Mouse (Mus musculus) hindbrain, embryonic 11.5 days (tissue): ENCODE measurements around the gene Rnf166. TPM values are rescaled to one million over a fixed set of nuclear protein-coding genes. Genes with fewer than 3 reads are reported as not detected.
A peak's percentile ranks its signal among the peaks of the same experiment; 100 is the strongest.

ENCODE experiments used
- ATAC-seq: fragments of 200-750 bp; cut with Nextera tagmentation; 2 replicates; pipeline ENCODE4 v1.8.0; 2017; ENCODE audit warnings: mild to moderate bottlenecking, moderate TSS enrichment, moderate library complexity; ENCODE audit not compliant: low FRiP score
- DNase-seq: peaks from one replicate; pipeline ENCODE4 v3.0.0-alpha.2; 2015; ENCODE audit warnings: low spot score
- H3K27ac ChIP-seq: fragments of 300-500 bp; sonication (generic); 2 replicates; pipeline ENCODE4 v1.5.1; 2014; ENCODE audit warnings: mild to moderate bottlenecking, low read depth, low read length
- H3K27me3 ChIP-seq: fragments of 300-500 bp; sonication (generic); 2 replicates; pipeline ENCODE4 v1.6.1; 2014; ENCODE audit warnings: mild to moderate bottlenecking, low read length, moderate library complexity, mixed read lengths; ENCODE audit not compliant: control insufficient read depth, insufficient read depth
- H3K36me3 ChIP-seq: fragments of 300-500 bp; sonication (generic); 2 replicates; pipeline ENCODE4 v1.6.1; 2014; ENCODE audit warnings: mild to moderate bottlenecking, low read length, moderate library complexity, mixed read lengths; ENCODE audit not compliant: control insufficient read depth, insufficient read depth
- H3K4me1 ChIP-seq: fragments of 300-500 bp; sonication (generic); replicated peaks from 2 replicates; pipeline ENCODE4 v1.6.1; 2014; ENCODE audit warnings: low read length, mixed read lengths; ENCODE audit not compliant: control insufficient read depth, insufficient read depth
- H3K4me2 ChIP-seq: fragments of 300-500 bp; sonication (generic); replicated peaks from 2 replicates; pipeline ENCODE4 v1.6.1; 2014; ENCODE audit warnings: mild to moderate bottlenecking, low read depth, low read length
- H3K4me3 ChIP-seq: fragments of 300-500 bp; sonication (generic); 2 replicates; pipeline ENCODE4 v1.5.1; 2014; ENCODE audit warnings: low read depth, low read length
- H3K9ac ChIP-seq: fragments of 300-500 bp; sonication (generic); 2 replicates; pipeline ENCODE4 v1.6.1; 2014; ENCODE audit warnings: low read depth, low read length
- H3K9me3 ChIP-seq: fragments of 300-500 bp; sonication (generic); 2 replicates; pipeline ENCODE4 v1.6.1; 2016; ENCODE audit warnings: low read length; ENCODE audit not compliant: control insufficient read depth
- WGBS: fragments of 180-500 bp; shearing (Covaris S2); extraction: QIAGEN DNeasy Blood & Tissue Kit; methylation state at CpG from one replicate; pipeline ENCODE4 v1.1.7; 2014; 5-methylcytosine and 5-hydroxymethylcytosine counted together
- polyA plus RNA-seq: library from polyadenylated mRNA; unstranded; fragments of >200 nt; fragmentation: Nextera tagmentation; extraction: Ambion mirVana; gene quantifications from 2 replicates; pipeline ENCODE4 v1.2.1, GENCODE M21; 2014

Rnf166 gene
- polyA plus RNA-seq, 1 experiment from 2014 or later = 24.2 TPM

GRCm38 (mm10) chr8:122462510-122462909 is 13.4 kb downstream of the Rnf166 start:
- Histone ChIP-seq H3K9me3 (no peaks in the 10 kb centered on the region), H3K27ac (no peak overlapping the region), H3K4me2 (no peak overlapping the region), H3K4me1 (peaks cover 9% of the 10 kb centered on the region; the same call in 1 of the 2 replicates), H3K4me3 (no peak overlapping the region), H3K27me3 (peaks cover 33% of the 10 kb centered on the region), H3K36me3 (no peaks in the 10 kb centered on the region), H3K9ac (no peak overlapping the region)
- WGBS = 68% methylated on average over 8 of the region's 8 CpGs
- ATAC-seq (no peak), DNase-seq (no peak)

- Histone ChIP-seq H3K4me2 (no peak overlapping the region), H3K9ac (no peak overlapping the region), H3K9me3 (no peaks in the 10 kb centered on the region), H3K27ac (no peak overlapping the region), H3K4me1 (peaks cover 9% of the 10 kb centered on the region; the same call in 1 of the 2 replicates), H3K36me3 (no peaks in the 10 kb centered on the region), H3K4me3 (no peak overlapping the region), H3K27me3 (peaks cover 33% of the 10 kb centered on the region)
- 65% methylated on average over 11 of the region's 11 CpGs for WGBS
- ATAC-seq (no peak), DNase-seq (no peak)
These were observed 14.3 kb downstream of the Rnf166 start for GRCm38 (mm10) chr8:122461473-122462148.

GRCm38 (mm10) chr8:122460524-122461472 is 15.1 kb downstream of the Rnf166 start, which contains the start of gene Snai3:
TSS of gene Snai3 (minus strand) at chr8:122460733.
- peak within 1 kb of the TSS; percentile 29 for H3K4me3 ChIP-seq
- no peak within 1 kb of the TSS for H3K27ac ChIP-seq
- no peaks in the 10 kb centered on the region for H3K9me3 ChIP-seq
- peak within 1 kb of the TSS; percentile 50 for H3K4me2 ChIP-seq
- peaks cover 9% of the 10 kb centered on the region; the same call in 1 of the 2 replicates for H3K4me1 ChIP-seq
- ATAC-seq = peak; percentile 65; the same call in 1 of the 2 replicates
- peaks cover 33% of the 10 kb centered on the region for H3K27me3 ChIP-seq
- H3K36me3 ChIP-seq = no peaks in the 10 kb centered on the region
- H3K9ac ChIP-seq = no peak within 1 kb of the TSS
- WGBS = 3% methylated on average over 54 of the region's 56 CpGs
- DNase-seq = peak; percentile 47

GRCm38 (mm10) chr8:122459990-122460389 is 15.9 kb downstream of the Rnf166 start:
- H3K4me3 ChIP-seq = no peak overlapping the region
- DNase-seq (peak; percentile 5), ATAC-seq (no peak)
- H3K4me2 ChIP-seq = peak overlapping the region; percentile 50
- 33% methylated on average over 7 of the region's 7 CpGs for WGBS
- no peaks in the 10 kb centered on the region for H3K9me3 ChIP-seq
- no peak overlapping the region for H3K9ac ChIP-seq
- peaks cover 9% of the 10 kb centered on the region; the same call in 1 of the 2 replicates for H3K4me1 ChIP-seq
- no peaks in the 10 kb centered on the region for H3K36me3 ChIP-seq
- peaks cover 33% of the 10 kb centered on the region for H3K27me3 ChIP-seq
- no peak overlapping the region for H3K27ac ChIP-seq

GRCm38 (mm10) chr8:122459218-122459900 is 16.5 kb downstream of the Rnf166 start:
- ATAC-seq = no peak
- H3K27ac ChIP-seq = no peak overlapping the region
- peaks cover 33% of the 10 kb centered on the region for H3K27me3 ChIP-seq
- H3K4me2 ChIP-seq = no peak overlapping the region
- peak; percentile 27 for DNase-seq
- H3K4me3 ChIP-seq = no peak overlapping the region
- no peaks in the 10 kb centered on the region for H3K36me3 ChIP-seq
- no peaks in the 10 kb centered on the region for H3K9me3 ChIP-seq
- 48% methylated on average over 6 of the region's 6 CpGs for WGBS
- no peak overlapping the region for H3K9ac ChIP-seq
- peaks cover 9% of the 10 kb centered on the region; the same call in 1 of the 2 replicates for H3K4me1 ChIP-seq

GRCm38 (mm10) chr8:122457171-122457570 is 18.7 kb downstream of the Rnf166 start:
- no peak for DNase-seq
- no peak overlapping the region for H3K27ac ChIP-seq
- ATAC-seq = no peak
- no peaks in the 10 kb centered on the region for H3K36me3 ChIP-seq
- H3K9ac ChIP-seq = no peak overlapping the region
- H3K4me1 ChIP-seq = peaks cover 9% of the 10 kb centered on the region; the same call in 1 of the 2 replicates
- H3K4me3 ChIP-seq = no peak overlapping the region
- no peaks in the 10 kb centered on the region for H3K9me3 ChIP-seq
- peaks cover 33% of the 10 kb centered on the region for H3K27me3 ChIP-seq
- 78% methylated on average over 11 of the region's 11 CpGs for WGBS
- H3K4me2 ChIP-seq = no peak overlapping the region

- no peak for ATAC-seq
These were observed 21.5 kb downstream of the Rnf166 start for GRCm38 (mm10) chr8:122454409-122454808.

GRCm38 (mm10) chr8:122452154-122452553 is 23.7 kb downstream of the Rnf166 start:
- H3K9ac ChIP-seq = no peak overlapping the region
- H3K4me1 ChIP-seq = no peaks in the 10 kb centered on the region
- H3K9me3 ChIP-seq = no peaks in the 10 kb centered on the region
- WGBS = 85% methylated on average over 10 of the region's 10 CpGs
- H3K27me3 ChIP-seq = no peaks in the 10 kb centered on the region
- no peak overlapping the region for H3K4me2 ChIP-seq
- ATAC-seq (no peak), DNase-seq (no peak)
- no peak overlapping the region for H3K27ac ChIP-seq
- no peak overlapping the region for H3K4me3 ChIP-seq
- no peaks in the 10 kb centered on the region for H3K36me3 ChIP-seq

More at GRCm38 (mm10) chr8:122454409-122454808, 21.5 kb downstream of the Rnf166 start:
- H3K27ac ChIP-seq = no peak overlapping the region
- DNase-seq = no peak
- H3K27me3 ChIP-seq = peaks cover 9% of the 10 kb centered on the region
- no peaks in the 10 kb centered on the region for H3K36me3 ChIP-seq
- no peaks in the 10 kb centered on the region for H3K4me1 ChIP-seq
- no peak overlapping the region for H3K4me3 ChIP-seq
- no peaks in the 10 kb centered on the region for H3K9me3 ChIP-seq
- no peak overlapping the region for H3K4me2 ChIP-seq
- 91% methylated on average over 6 of the region's 6 CpGs for WGBS
- no peak overlapping the region for H3K9ac ChIP-seq
